In genomic region chr7:27576914-27577313, GRCm38 (mm10) we compare ENCODE assay signal across 9 mouse cellular contexts. TPM values are rescaled to one million over a fixed set of nuclear protein-coding genes. Genes with fewer than 3 reads are reported as not detected.
DNase-seq lines count a peak whose midpoint lies in the region; ATAC-seq lines count a peak whose summit lies in the region.
"Had no signal": no experiment of that assay in that cellular context is flagged by ENCODE, and none has a peak within 500 bp of the region (broad histone marks: within the 10 kb centered on the region; RNA-seq: fewer than 3 reads in every experiment).

No protein-coding gene starts in this region.

- WGBS in kidney, embryonic 15.5 days = 67% methylated on average over 6 of the region's 6 CpGs

- H3K4me3 ChIP-seq in kidney, embryonic 15.5 days (replicated peaks) = no peak overlapping the region
- H3K4me3 ChIP-seq: limb, embryonic 13.5 days had no signal

- H3K27ac ChIP-seq in kidney, embryonic 15.5 days = no peak overlapping the region
- H3K27ac ChIP-seq: limb, embryonic 13.5 days had no signal

- no peaks in the 10 kb centered on the region for H3K9me3 ChIP-seq in kidney, embryonic 15.5 days (replicated peaks)
- H3K9me3 ChIP-seq: limb, embryonic 13.5 days had no signal

- peaks cover 93% of the 10 kb centered on the region for H3K36me3 ChIP-seq in kidney, embryonic 15.5 days

- no peak for ATAC-seq in kidney, embryonic 15.5 days (replicated peaks; ENCODE audit: low FRiP score)

- H3K9ac ChIP-seq in kidney, embryonic 15.5 days = no peak overlapping the region
- H3K9ac ChIP-seq: limb, embryonic 13.5 days had no signal

- H3K4me2 ChIP-seq in kidney, embryonic 15.5 days = no peak overlapping the region
- H3K4me2 ChIP-seq: limb, embryonic 13.5 days had no signal

- H3K27me3 ChIP-seq in kidney, embryonic 15.5 days = no peaks in the 10 kb centered on the region
- H3K27me3 ChIP-seq: limb, embryonic 13.5 days had no signal

- no peaks in the 10 kb centered on the region for H3K4me1 ChIP-seq in kidney, embryonic 15.5 days
- H3K4me1 ChIP-seq: limb, embryonic 13.5 days had no signal

- DNase-seq in kidney, adult 11 months = peak; percentile 34
- DNase-seq in ES-CJ7 (ENCODE audit: low read depth, low spot score) = peak; percentile 85
- peak; percentile 66 for DNase-seq in brain, adult 2 months (ENCODE audit: low read depth, low spot score)
- peak; percentile 64 for DNase-seq in induced T-regulatory cell, adult 2 months (ENCODE audit: low read depth)
- DNase-seq in lung, postnatal 10 days = peak; percentile 59
- peak; percentile 67 for DNase-seq in thymus, postnatal 14 days
- no peak for DNase-seq in frontal cortex, postnatal 14 days (ENCODE audit: low spot score in 2 of 2)

RNA-seq across cellular contexts. Expression of gene Akt2, which starts 14.4 kb away (rescaled TPM):
- polyA plus RNA-seq in kidney, embryonic 15.5 days (2015; fragmentation: Nextera tagmentation; extraction: Ambion mirVana) = 97.9 and 106 TPM in 2 replicates

RNA-seq across cellular contexts. Expression of gene 2310022A10Rik, which starts 23.9 kb away (rescaled TPM):
- polyA plus RNA-seq in kidney, embryonic 15.5 days (2015; fragmentation: Nextera tagmentation; extraction: Ambion mirVana) = 26.9 and 29.4 TPM in 2 replicates

RNA-seq across cellular contexts. Expression of gene Pld3, which starts 23.9 kb away (rescaled TPM):
- polyA plus RNA-seq in kidney, embryonic 15.5 days (2015; fragmentation: Nextera tagmentation; extraction: Ambion mirVana) = 83.1 and 90.5 TPM in 2 replicates

RNA-seq across cellular contexts. Expression of gene Hipk4, which starts 53.8 kb away (rescaled TPM):
- polyA plus RNA-seq in kidney, embryonic 15.5 days (2015; fragmentation: Nextera tagmentation; extraction: Ambion mirVana) = 0.39 and 0.92 TPM in 2 replicates

Comparison
In these comparisons a context has a peak if more than half of its experiments do, and no peak if none do; other contexts are left out.
1. DNase-seq: peak in kidney, adult 11 months (single experiment), ES-CJ7 (single experiment), brain, adult 2 months (single experiment), induced T-regulatory cell, adult 2 months (single experiment), lung, postnatal 10 days (single experiment) and thymus, postnatal 14 days (single experiment); none in frontal cortex, postnatal 14 days (0 of 2).